Mouse (Mus musculus): ENCODE measurements at regions not wholly inside any gene's neighbourhood (a gene's known extent, or its start where the extent isn't known, plus 50 kb on each side); places are given as distances from the start of the nearest gene placed in this dataset.

DNA sequence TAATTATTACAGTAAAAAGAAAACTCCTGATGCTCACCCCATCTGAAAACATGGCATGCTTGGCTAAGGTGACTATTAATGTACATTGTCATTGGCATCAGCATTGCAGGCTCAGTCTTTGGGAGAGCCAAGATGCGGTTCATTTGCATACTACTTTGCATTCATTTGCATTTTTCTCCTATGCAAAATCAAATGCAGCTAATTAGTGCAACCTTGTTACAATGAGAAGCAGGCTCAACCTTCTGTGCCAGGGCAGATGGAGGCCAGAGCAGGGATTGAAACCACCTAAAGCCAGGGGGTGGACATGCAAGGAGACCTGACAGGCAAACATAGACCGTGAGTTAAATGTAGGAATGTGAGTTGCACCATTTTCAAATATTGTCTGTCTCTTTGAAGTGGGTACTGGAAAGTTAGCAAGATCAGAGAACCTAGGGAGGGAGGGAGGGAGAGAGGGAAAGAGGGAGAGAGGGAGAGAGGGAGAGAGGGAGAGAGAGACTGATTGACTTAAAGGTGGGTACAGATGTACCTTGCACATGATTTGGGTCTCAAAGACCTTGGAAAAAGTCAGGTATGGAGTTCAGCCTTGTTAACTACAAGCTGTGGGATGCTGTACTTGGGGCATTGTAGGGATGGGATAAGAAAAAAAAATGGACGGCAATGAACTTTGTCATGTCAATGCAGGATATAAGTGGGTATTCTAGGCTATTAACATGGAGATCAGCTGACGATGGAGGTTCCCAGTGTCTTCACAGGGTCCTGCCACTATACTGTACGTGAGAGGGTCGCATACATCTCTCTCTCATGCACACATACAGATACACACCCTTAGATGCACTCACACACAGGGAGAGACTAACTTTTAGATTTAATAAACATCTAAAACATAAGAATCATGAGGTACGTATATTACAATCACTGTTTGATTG, 1362.1 kb upstream of the A1bg start:
- DNase-seq (ENCODE audit: low spot score in 2 of 2), result no peak

- DNase-seq (ENCODE audit: low spot score in 2 of 2), result no peak
Observed at GRCm38 (mm10) chr15:62283661-62284429, 1361.0 kb upstream of the A1bg start.

DNA sequence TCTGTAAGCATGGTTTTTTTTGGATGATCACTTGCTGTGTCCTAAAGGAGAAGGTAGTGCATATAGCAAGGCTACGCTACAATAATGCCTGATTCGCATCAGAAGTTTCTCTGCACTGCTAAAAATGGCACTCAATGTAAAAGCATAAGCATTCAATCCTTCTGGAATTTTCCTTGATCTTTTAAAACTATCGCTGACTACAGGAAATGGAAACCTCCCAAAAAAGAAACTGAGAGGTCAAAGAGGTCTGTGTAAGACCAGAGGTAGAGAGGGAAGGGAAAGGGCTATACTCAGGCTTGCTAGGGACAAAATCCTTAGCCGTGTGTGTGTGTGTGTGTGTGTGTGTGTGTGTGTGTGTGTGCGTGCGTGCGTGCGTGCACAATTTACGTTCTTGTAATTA, 1359.8 kb upstream of the A1bg start:
- no peak for DNase-seq (ENCODE audit: low spot score in 2 of 2)

GRCm38 (mm10) chr15:62282116-62282515, 1359.3 kb upstream of the A1bg start:
- DNase-seq (ENCODE audit: low spot score in 2 of 2), result no peak

GRCm38 (mm10) chr15:62279526-62279925, 1356.7 kb upstream of the A1bg start:
- no peak for DNase-seq (ENCODE audit: low spot score in 2 of 2)

DNA sequence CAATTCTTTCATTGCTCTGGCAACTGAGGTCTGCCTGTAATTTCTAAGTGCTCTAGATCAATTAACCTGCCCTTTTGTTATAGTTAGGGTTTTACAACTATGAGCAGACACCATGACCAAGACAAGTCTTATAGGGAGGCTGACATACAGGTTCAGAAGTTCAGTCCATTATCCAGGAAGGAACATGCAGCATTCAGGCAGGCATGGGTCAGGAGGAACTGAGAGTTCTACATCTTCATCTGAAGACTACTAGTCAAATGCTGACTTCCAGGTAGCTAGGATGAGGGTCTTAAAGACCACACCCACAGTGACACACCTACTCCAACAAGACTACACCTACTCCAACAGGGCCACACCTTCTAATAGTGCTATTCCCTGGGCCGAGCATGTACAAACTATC, 1352.0 kb upstream of the A1bg start:
- no peak for DNase-seq (ENCODE audit: low spot score in 2 of 2)

DNA sequence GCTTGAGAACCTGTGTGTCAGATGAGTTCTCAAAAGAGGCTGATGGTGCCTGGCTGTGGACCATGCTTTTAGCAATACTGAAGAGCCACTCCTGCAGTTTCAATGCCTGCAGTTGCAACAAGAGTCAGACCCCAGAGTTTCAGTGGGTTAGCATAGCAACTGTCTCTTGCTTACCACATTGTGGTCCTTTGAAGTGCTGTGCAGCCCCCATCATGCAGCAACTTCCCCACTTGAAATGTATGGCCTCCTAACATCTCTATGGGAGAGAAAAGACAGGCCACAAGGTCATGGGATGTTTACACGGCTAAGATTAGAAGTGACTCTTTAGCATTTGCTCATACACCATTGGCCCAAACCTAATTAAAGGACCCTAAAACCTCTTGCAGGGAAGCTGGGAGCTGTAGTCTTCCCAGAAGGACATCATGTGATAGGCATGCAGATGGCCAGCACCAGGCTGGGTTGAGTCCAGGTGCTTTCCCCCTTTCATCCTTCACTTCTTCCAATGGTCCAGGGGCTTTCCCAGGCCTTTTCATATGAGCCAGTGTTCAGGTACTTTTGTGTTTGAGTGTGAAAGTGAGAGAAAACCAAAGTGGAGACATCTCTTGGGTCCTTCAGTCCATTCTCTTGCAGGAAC, 1351.2 kb upstream of the A1bg start:
- no peak for DNase-seq (ENCODE audit: low spot score in 2 of 2)

GRCm38 (mm10) chr15:62272755-62273154, 1349.9 kb upstream of the A1bg start:
- DNase-seq (ENCODE audit: low spot score in 2 of 2), result no peak

DNA sequence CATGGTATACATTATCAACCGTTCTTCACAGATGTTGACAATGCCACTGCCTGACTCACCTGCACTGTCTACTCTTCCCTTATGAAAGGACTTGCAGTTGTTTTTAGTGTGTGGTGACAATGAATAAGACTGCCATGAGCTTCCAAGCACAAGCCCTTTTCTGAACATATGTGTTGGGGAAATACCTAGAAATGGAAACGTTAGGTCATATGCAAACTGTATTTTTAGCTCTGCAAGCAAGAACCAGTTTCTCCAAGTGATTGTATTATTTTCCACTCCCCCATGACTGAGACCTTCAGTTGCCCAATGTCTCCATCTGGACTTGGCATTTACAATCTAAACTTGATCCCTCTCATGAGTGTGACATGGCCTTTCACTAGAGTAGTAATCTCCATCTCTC, 1348.6 kb upstream of the A1bg start:
- DNase-seq (ENCODE audit: low spot score in 2 of 2), result no peak

- DNase-seq (ENCODE audit: low spot score in 2 of 2), result no peak
Observed at GRCm38 (mm10) chr15:62268189-62268588, 1345.4 kb upstream of the A1bg start.

GRCm38 (mm10) chr15:62267536-62267935, 1344.7 kb upstream of the A1bg start:
- DNase-seq (ENCODE audit: low spot score in 2 of 2), result no peak

DNA sequence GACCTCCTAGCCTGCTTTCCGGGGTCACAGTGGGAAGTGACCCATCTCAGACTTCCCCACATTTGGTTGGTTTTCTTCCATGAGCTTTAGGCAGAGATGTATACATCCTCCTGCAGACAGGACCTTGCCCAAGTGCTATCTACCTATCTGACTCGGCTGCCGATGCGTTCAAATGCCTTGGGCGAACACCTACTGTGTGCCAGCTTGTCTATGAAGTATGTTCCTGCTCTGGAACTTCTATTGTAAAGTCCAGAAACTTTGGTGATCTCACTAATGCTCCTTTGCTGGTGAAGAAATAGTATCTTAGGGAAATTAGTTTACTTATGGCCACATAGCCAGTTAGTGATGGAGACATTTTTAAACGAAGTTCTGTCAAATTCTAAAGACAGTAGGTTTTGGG, 1343.2 kb upstream of the A1bg start:
- DNase-seq (ENCODE audit: low spot score in 2 of 2), result no peak

DNA sequence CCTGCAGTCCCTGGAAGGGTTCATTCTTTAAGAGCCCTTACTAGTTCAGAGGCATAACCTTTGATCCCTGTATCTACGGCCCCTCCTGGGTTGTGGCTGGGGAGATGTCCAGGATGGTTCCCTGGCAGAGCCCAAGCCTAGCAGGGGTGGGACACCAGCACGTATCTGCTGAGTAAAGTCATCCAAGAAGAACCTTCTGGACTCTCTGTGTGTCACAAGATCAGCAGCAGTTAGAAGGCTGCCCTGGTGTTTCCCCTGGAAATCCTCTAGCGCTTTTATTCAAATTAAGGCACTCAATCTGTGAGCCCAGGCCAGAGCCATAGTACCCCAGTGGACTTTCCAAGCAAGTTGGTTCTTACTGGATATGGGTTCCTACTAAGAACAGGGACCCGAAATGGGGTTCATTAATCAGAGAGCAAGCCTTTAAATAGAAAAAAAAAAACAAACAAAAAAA, 1342.7 kb upstream of the A1bg start:
- DNase-seq (ENCODE audit: low spot score in 2 of 2), result no peak

GRCm38 (mm10) chr15:62264966-62265365, 1342.2 kb upstream of the A1bg start:
- no peak for DNase-seq (ENCODE audit: low spot score in 2 of 2)

- DNase-seq (ENCODE audit: low spot score in 2 of 2), result no peak
Observed at GRCm38 (mm10) chr15:62264183-62264582, 1341.4 kb upstream of the A1bg start.

DNA sequence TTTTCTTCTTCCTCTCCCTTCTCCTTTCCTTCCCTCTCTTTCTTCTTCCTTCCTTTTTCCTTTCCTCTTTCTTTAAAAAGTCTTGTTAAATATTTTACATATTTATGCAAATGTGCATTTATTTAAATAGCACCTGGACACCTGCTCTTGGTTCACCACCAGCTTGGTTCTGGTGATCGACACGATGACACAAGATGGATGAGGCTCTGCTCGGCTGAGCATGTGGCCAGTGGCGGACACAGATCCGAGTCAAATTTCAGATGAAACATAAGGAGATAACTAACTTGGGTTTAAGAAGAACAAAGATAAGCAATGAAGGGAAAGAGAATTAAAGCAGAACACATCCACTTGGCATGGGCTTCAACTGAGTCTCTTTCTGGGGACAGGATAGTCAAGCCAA, 1339.7 kb upstream of the A1bg start:
- no peak for DNase-seq (ENCODE audit: low spot score in 2 of 2)

DNA sequence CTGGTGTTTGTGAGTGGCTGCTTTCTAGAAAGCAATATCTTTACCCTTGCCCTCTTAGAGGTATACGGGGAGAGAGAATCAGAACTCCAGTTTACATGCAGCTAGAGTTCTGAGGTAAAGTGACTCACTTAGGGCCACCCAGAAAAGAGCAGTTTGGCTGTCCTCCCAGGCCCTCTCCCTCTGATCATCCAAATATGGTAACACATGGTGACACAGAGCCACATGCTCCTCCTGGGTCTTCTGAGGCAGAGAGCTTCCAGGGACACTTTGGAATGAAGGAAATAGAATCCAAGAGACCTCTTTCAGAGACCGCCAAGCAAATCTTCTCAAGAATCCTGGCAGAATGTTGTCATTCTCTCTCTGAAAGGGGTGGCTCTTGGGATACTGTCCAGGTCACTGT, 1338.7 kb upstream of the A1bg start:
- no peak for DNase-seq (ENCODE audit: low spot score in 2 of 2)

- no peak for DNase-seq (ENCODE audit: low spot score in 2 of 2)
Observed at GRCm38 (mm10) chr15:62258611-62259010, 1335.8 kb upstream of the A1bg start.

- DNase-seq (ENCODE audit: low spot score in 2 of 2), result no peak
Observed at GRCm38 (mm10) chr15:62257955-62258354, 1335.1 kb upstream of the A1bg start.

DNA sequence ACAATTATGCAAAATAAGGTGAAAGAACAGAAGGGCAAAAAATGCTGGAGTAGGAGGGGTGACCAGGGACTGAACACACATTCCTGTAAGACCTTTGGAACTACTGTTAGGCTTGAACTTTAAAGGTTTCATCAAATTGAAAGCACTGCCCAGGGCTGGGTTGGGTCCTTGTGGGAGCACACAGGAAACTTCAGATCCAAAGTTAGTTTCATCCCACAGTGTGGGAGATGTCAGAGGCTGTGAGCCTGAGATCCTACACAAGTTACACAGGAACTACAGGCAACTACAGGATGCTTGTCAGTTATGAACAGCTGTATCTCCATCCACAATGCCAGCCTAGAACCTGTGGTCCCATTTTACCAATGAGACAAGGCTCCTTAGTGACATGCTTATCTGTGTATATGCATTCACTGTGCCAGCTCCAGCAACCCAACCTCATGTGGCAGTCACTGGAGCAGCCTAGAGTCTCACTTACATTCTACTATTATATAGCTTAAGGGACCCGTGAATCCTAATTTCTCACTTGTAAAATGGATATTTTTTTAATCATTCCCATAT, 1334.4 kb upstream of the A1bg start:
- no peak for DNase-seq (ENCODE audit: low spot score in 2 of 2)

DNA sequence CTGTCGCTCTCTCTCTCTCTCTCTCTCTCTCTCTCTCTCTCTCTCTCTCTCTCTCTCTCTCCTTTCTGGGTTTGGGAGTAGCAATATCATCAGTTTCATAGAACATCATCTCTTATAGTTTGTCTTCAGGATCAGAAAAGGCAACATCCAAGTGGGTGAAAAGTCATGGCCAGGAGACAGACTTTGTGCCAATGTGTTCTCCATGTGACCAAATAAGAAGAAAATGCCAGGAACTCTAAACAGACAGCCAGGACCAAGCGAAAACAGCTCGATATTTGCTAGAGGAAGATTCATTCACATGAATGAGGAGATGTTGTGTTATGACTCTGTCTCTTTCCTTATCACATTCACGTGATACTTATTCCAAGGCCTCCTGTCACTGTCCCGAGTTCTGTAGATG, 1332.8 kb upstream of the A1bg start:
- DNase-seq (ENCODE audit: low spot score in 2 of 2), result no peak

GRCm38 (mm10) chr15:62253724-62254123, 1330.9 kb upstream of the A1bg start:
- no peak for DNase-seq (ENCODE audit: low spot score in 2 of 2)
